Mouse (Mus musculus): ENCODE results near the gene Lrrc23.

GRCm38 (mm10) chr6:124786756-124787420 is 7.4 kb upstream of the Lrrc23 start:
- TF ChIP-seq POLR2A (IDR thresholded peaks at IDR 0.05; ENCODE audit: low read depth, low read length) (no peak), CTCF (IDR thresholded peaks at IDR 0.05; ENCODE audit: borderline replicate concordance, insufficient read depth, low read length) (no peak)

All from embryonic fibroblast, embryonic 13.5 days (primary cell).